Mouse (Mus musculus) liver, postnatal 0 days (tissue): ENCODE results near the gene Gpr25.

Source experiments
- CTCF ChIP-seq: sonication (generic); IDR thresholded peaks from 2 replicates; pipeline ENCODE4 v1.5.1; 2016; ENCODE audit warnings: antibody characterized with exemption, low read depth
- EP300 ChIP-seq: IDR thresholded peaks from 2 replicates; pipeline ENCODE4 v1.6.1; 2016; ENCODE audit warnings: antibody characterized with exemption, low read depth, mild to moderate bottlenecking

DNA sequence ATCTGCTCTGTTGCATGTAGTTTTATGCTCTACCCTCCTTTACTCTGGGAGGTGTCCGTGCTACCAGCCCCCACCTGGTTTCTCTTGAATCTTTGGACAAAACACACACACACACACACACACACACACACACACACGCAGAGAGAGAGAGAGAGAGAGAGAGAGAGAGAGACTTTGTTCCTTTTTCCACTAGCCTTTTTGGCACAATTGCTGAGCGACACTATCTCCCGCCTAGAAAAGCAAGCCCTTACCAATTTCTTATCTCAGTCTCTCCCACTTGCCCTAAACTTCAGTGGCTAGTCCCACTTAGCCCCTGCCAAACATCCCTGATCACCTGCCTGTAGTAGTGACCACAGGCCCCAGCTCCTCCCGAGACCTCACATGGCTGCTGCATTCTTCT, 16.2 kb downstream of the Gpr25 start:
- no peak for TF ChIP-seq CTCF
- TF ChIP-seq EP300, result no peak
